Mouse (Mus musculus) liver, adult 2 months (tissue): ENCODE measurements around the gene Kctd17.

Experiments used
- CTCF ChIP-seq: fragments of 200-500 bp; IDR thresholded peaks from 2 replicates; pipeline ENCODE4 v1.5.1; 2011; ENCODE audit warnings: low read depth, low read length, control low read depth
- POLR2A ChIP-seq: fragments of 200-500 bp; IDR thresholded peaks from 2 replicates; pipeline ENCODE4 v1.6.1; 2011; ENCODE audit warnings: low read length, control low read depth; ENCODE audit not compliant: insufficient read depth; ENCODE audit errors: extremely low read depth

GRCm38 (mm10) chr15:78438018-78438394 lies 9.6 kb downstream of the Kctd17 start:
- TF ChIP-seq CTCF, result no peak
- TF ChIP-seq POLR2A, result no peak
